Mouse (Mus musculus) G1E (cell line): ENCODE results near the gene Pxt1. TPM values are rescaled to one million over a fixed set of nuclear protein-coding genes. Genes with fewer than 3 reads are reported as not detected.

Experiments
- ATAC-seq: 2 replicates; pipeline ENCODE4 v1.8.0; 2016; ENCODE audit warnings: mild to moderate bottlenecking; ENCODE audit not compliant: insufficient number of reproducible peaks, poor library complexity, low FRiP score, severe bottlenecking; ENCODE audit errors: extremely low read depth
- DNase-seq: peaks from one replicate; pipeline ENCODE4 v3.0.0; 2012; ENCODE audit warnings: low spot score
- H3K27me3 ChIP-seq: 2 replicates; pipeline ENCODE4 v1.6.1; 2012; ENCODE audit warnings: mild to moderate bottlenecking, low read length, inconsistent platforms; ENCODE audit not compliant: insufficient read depth
- H3K36me3 ChIP-seq: replicated peaks from 2 replicates; pipeline ENCODE3; 2012; ENCODE audit warnings: mild to moderate bottlenecking, inconsistent platforms
- H3K4me1 ChIP-seq: 2 replicates; pipeline ENCODE4 v1.6.1; 2012; ENCODE audit warnings: low read depth, low read length, inconsistent platforms, mixed read lengths; ENCODE audit not compliant: insufficient read depth
- H3K4me3 ChIP-seq: 2 replicates; pipeline ENCODE4 v1.5.1; 2012; ENCODE audit warnings: low read depth, mild to moderate bottlenecking, inconsistent platforms, low read length, moderate library complexity, mixed read lengths
- H3K9me3 ChIP-seq: replicated peaks from 2 replicates; pipeline ENCODE4 v1.6.1; 2012; ENCODE audit warnings: inconsistent platforms
- CTCF ChIP-seq: IDR thresholded peaks from 2 replicates; pipeline ENCODE4 v1.5.1; 2012; ENCODE audit warnings: low read depth, low read length, inconsistent platforms, mixed read lengths
- GATA1 ChIP-seq: IDR thresholded peaks from 2 replicates; pipeline ENCODE4 v1.6.1; 2012; ENCODE audit warnings: borderline replicate concordance, low read length, inconsistent platforms, mixed read lengths
- GATA2 ChIP-seq: IDR thresholded peaks from 2 replicates; pipeline ENCODE4 v1.6.1; 2012; ENCODE audit warnings: low read depth, low read length, inconsistent platforms, borderline replicate concordance
- POLR2AphosphoS5 ChIP-seq: IDR thresholded peaks from 2 replicates; pipeline ENCODE4 v1.6.1; 2012; ENCODE audit warnings: low read depth, low read length, inconsistent platforms; ENCODE audit not compliant: insufficient replicate concordance
- TAL1 ChIP-seq: conservative IDR thresholded peaks from 2 replicates; pipeline ENCODE4 v1.6.1; 2012; ENCODE audit warnings: low read depth, low read length, inconsistent platforms, mixed read lengths
- polyA plus RNA-seq: library from polyadenylated mRNA; stranded (reverse); fragments of >175 nt; gene quantifications from 2 replicates; pipeline ENCODE4 v1.2.3, GENCODE M21; 2012
- total RNA-seq, 2 experiments: library from RNA; stranded (forward) in 1 of 2; stranded (reverse) in 1 of 2; fragments of 200-1000 nt in 1 of 2; fragments of >200 nt in 1 of 2; fragmentation: Nextera tagmentation in 1 of 2; gene quantifications; 2 replicates each; pipeline ENCODE4 v1.2.3; 2014 to 2017

Gene Pxt1
- total and polyA plus RNA-seq, 3 experiments: 0.23 TPM; not detected in 2

DNA sequence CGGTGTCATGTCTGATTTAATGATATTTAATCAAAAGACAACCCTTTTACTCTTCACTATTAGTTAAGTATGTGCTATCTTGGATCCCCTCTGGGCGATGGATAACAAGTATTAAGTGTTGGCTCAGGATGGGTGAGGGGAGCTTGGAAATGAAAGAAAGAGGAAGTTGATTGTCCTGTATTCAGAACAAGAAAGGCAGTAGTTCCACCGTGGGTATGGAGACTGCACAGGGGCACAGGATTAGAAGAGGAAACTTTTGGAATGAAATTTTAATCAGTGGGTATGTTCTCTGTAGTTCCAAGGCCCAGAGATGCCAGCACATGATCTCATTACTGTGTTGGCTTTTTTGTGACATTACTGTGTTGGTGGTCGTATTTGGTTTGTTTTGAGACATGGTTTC is 7.1 kb upstream of the Pxt1 start:
- TF ChIP-seq GATA1: no peak
- TF ChIP-seq POLR2AphosphoS5: no peak
- no peak for TF ChIP-seq CTCF
- no peak for TF ChIP-seq GATA2
- TF ChIP-seq TAL1: no peak
- ATAC-seq (no peak), DNase-seq (peak; percentile 53)
- Histone ChIP-seq H3K36me3 (peaks cover 13% of the 10 kb centered on the region), H3K27me3 (peaks cover 4% of the 10 kb centered on the region; the same call in 1 of the 2 replicates), H3K9me3 (peaks cover 8% of the 10 kb centered on the region), H3K4me3 (no peak overlapping the region; the same call in 1 of the 2 replicates), H3K4me1 (peaks cover 35% of the 10 kb centered on the region)

DNA sequence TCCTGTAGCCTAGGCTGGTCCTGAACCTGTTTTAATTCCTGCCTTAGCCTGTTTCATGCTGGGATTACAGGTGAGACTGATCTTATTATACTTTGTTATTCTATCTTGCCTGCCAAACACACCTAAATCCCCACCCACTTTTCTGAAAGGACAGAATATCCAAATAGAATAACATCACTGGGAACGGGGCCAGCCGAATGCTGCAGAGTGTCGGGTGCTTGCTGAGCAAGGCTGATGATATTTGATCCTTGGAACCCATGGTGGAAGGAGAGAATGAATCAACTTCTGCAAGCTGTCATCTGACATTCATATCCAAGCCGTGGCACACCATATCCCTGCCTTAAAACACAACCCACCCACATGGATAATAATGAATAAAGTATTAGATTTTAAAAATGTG is 5.0 kb upstream of the Pxt1 start:
- H3K36me3 ChIP-seq: no peaks in the 10 kb centered on the region
- no peak for TF ChIP-seq GATA1
- TF ChIP-seq POLR2AphosphoS5: no peak
- TF ChIP-seq TAL1: no peak
- no peak for TF ChIP-seq GATA2
- no peak for TF ChIP-seq CTCF
- no peak for DNase-seq
- no peak for ATAC-seq
- no peak overlapping the region for H3K4me3 ChIP-seq
- peaks cover 4% of the 10 kb centered on the region; the same call in 1 of the 2 replicates for H3K27me3 ChIP-seq
- peaks cover 8% of the 10 kb centered on the region for H3K9me3 ChIP-seq
- peaks cover 28% of the 10 kb centered on the region for H3K4me1 ChIP-seq

DNA sequence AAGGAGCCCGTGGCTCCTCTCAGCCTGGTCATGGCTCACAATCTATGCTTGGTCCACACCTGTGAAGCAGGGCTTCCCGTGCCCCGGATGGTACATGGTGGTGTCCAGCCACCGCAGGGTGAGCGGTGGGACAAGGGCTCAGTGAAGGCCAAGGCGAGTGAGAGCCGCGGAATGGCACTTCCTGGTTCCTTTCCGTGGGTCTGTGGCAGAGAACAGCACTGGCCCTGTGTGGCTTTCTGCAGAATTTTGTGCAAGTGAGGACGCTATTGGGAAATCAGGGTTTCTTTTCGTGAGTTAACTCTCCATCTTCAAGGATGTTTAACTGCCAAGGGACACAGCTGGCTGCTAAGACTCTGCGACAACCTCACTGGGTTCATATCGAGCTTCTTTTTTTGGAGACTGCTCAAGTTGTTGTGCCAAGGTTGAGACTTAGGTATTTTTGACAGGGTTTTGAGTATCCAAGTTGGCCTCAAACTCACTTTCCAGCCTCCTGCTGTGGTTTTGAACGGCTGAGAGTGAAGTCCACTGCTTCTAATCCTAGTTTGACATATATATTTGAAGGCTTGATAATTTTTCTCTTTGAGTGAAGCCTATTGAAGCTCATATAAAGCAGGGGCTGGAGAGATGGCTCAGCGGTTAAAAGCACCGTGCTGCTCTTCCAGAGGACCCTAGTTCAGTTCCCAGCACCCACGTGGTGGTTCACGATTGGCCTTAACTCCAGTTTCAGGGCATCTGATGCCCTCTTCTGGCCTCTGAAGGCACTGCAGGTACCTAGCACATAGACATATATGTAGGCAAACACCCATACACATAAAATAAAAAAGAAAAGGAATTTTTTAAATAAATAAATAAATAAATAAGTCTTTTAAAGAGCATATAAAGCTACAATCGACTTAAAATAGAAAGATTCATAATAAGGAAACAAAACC is 3.6 kb upstream of the Pxt1 start:
- Histone ChIP-seq H3K9me3 (peaks cover 8% of the 10 kb centered on the region), H3K4me1 (peaks cover 22% of the 10 kb centered on the region), H3K27me3 (peaks cover 4% of the 10 kb centered on the region; the same call in 1 of the 2 replicates), H3K36me3 (no peaks in the 10 kb centered on the region), H3K4me3 (no peak overlapping the region)
- ATAC-seq (no peak), DNase-seq (no peak)
- TF ChIP-seq POLR2AphosphoS5 (no peak), CTCF (0 out of 2 replicates have a peak, but pooled peaks have one; percentile 1)

DNA sequence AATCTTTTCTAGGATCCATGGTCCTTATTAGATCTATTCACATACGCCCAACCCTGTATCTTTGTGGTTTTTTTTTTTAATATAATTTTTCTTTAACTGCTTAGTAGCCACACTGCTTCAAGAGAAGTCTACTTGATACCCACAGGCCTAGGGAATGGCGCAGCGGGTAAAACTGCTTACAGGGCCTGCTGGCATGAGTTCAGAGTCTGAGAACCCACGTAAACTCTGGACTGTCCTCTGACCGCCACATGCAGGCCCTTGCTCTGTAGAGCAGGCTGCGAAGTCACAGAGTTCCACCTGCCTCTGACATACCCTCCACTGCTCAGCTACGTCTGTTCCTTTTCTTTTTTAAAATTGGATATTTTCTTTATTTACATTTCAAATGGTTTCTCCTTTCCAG is 841 bp upstream of the Pxt1 start:
- H3K9me3 ChIP-seq: peaks cover 11% of the 10 kb centered on the region
- no peak for DNase-seq
- no peak overlapping the region for H3K4me3 ChIP-seq
- peaks cover 13% of the 10 kb centered on the region for H3K4me1 ChIP-seq
- ATAC-seq: no peak
- H3K27me3 ChIP-seq: peaks cover 4% of the 10 kb centered on the region; the same call in 1 of the 2 replicates
- TF ChIP-seq CTCF: no peak
- H3K36me3 ChIP-seq: no peaks in the 10 kb centered on the region

DNA sequence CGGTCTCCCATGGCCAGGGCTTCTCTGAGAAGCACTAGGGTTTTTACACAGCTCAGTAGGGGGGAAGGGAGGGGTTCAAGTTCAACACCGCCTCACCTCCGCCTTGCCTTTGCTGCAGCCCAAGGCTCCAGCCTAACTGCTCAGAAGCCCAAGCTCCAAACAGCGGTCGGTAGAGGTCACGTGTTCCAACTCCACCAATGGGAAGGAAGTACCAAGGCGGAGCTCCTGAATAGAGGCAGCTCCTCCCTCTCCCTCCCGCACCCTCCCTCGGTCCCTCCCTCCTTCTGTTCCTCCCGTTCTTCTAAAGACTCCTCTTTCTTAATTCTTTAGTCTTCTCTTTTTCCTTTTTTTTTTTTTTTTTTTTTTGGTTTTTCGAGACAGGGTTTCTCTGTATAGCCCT is 1.5 kb downstream of the Pxt1 start:
- Histone ChIP-seq H3K4me1 (peaks cover 13% of the 10 kb centered on the region), H3K27me3 (peaks cover 4% of the 10 kb centered on the region; the same call in 1 of the 2 replicates), H3K4me3 (no peak overlapping the region), H3K9me3 (peaks cover 9% of the 10 kb centered on the region), H3K36me3 (no peaks in the 10 kb centered on the region)
- DNase-seq (no peak), ATAC-seq (no peak)
- no peak for TF ChIP-seq CTCF
- no peak for TF ChIP-seq TAL1
- no peak for TF ChIP-seq GATA1
- TF ChIP-seq POLR2AphosphoS5: no peak
- TF ChIP-seq GATA2: no peak

DNA sequence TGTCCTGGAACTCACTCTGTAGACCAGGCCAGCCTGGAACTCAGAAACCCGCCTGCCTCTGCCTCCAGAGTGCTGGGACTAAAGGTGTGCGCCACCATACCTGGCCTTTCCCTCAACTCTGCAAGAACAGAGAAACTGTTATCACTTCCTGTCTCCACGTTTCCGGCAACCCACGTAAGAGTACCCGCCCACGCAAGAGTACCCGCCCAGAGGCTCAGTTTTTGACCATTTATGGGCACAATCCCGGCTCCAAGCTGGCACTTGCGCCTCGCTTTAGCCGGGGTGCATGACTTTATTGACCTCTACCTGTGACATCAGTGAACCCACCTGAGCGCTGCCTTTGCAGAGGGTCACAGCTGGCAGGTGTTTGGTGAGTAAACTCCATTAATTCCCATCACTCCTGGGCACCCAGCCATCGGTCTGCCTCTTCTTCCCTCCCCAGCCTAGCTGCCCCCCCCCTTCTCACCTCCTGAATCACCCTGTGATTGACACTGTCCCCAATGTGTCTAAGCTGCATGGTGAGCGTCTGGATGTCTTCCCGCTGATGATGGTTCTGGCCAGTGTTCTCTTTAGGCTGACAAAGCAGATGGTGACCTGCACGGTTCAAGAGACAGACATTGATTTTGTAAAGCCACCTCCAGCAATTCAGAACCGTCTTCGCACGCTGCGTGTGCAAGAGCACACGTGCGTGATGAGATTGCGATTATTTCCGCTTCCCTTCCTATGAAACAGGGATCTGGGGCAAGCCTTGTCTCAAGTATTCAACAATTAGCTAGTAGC is 2.7 kb downstream of the Pxt1 start:
- no peak for DNase-seq
- no peak overlapping the region for H3K4me3 ChIP-seq
- peaks cover 23% of the 10 kb centered on the region for H3K4me1 ChIP-seq
- peaks cover 8% of the 10 kb centered on the region; the same call in 1 of the 2 replicates for H3K9me3 ChIP-seq
- ATAC-seq: no peak
- no peaks in the 10 kb centered on the region for H3K36me3 ChIP-seq
- TF ChIP-seq GATA1 (no peak), GATA2 (no peak), CTCF (no peak), TAL1 (no peak)
- H3K27me3 ChIP-seq: no peaks in the 10 kb centered on the region
